Mouse (Mus musculus) cerebellum, adult 2 months (tissue): ENCODE results near the gene Smarca4. TPM values are rescaled to one million over a fixed set of nuclear protein-coding genes. Genes with fewer than 3 reads are reported as not detected.
"Not testable (repeated sequence)": the region's sequence is repeated elsewhere in the genome, so short reads cannot be mapped to it uniquely, and the experiment has no call there.

Experiments
- DNase-seq, 2 experiments: peaks; one replicate each; pipeline ENCODE4 v3.0.0; 2021
- H3K27ac ChIP-seq: fragments of 200-500 bp; 2 replicates; pipeline ENCODE4 v1.5.1; 2012; ENCODE audit warnings: low read length, control low read depth, inconsistent platforms; ENCODE audit not compliant: insufficient read depth
- H3K27me3 ChIP-seq: fragments of 200-500 bp; 2 replicates; pipeline ENCODE4 v1.6.1; 2012; ENCODE audit warnings: inconsistent platforms, mild to moderate bottlenecking, low read length, moderate library complexity; ENCODE audit not compliant: control insufficient read depth, insufficient read depth
- H3K4me1 ChIP-seq: fragments of 200-500 bp; 2 replicates; pipeline ENCODE4 v1.6.1; 2011; ENCODE audit warnings: low read length; ENCODE audit not compliant: control insufficient read depth, insufficient read depth
- H3K4me3 ChIP-seq: fragments of 200-500 bp; replicated peaks from 2 replicates; pipeline ENCODE3; 2011; ENCODE audit warnings: mild to moderate bottlenecking, low read depth, low read length, control low read depth; ENCODE audit not compliant: insufficient read depth
- CTCF ChIP-seq: fragments of 200-500 bp; IDR thresholded peaks from 2 replicates; pipeline ENCODE4 v1.5.1; 2011; ENCODE audit warnings: low read depth, mild to moderate bottlenecking, control low read depth, low read length, moderate library complexity, borderline replicate concordance; ENCODE audit not compliant: insufficient read depth
- POLR2A ChIP-seq: fragments of 200-500 bp; IDR thresholded peaks from 2 replicates; pipeline ENCODE4 v1.6.1; 2011; ENCODE audit warnings: low read length, control low read depth, borderline replicate concordance; ENCODE audit not compliant: insufficient read depth
- WGBS: fragments of 180-500 bp; shearing (Covaris S2); methylation state at CpG from one replicate; pipeline ENCODE4 v1.1.7; 2018; 5-methylcytosine and 5-hydroxymethylcytosine counted together
- polyA plus RNA-seq: library from polyadenylated mRNA; depleted of rRNA; stranded (reverse); fragments of >200 nt; gene quantifications from 2 replicates; pipeline ENCODE4 v1.2.3, GENCODE M21; 2012

Smarca4 gene
- polyA plus RNA-seq, 1 experiment = 88.8 TPM

DNA sequence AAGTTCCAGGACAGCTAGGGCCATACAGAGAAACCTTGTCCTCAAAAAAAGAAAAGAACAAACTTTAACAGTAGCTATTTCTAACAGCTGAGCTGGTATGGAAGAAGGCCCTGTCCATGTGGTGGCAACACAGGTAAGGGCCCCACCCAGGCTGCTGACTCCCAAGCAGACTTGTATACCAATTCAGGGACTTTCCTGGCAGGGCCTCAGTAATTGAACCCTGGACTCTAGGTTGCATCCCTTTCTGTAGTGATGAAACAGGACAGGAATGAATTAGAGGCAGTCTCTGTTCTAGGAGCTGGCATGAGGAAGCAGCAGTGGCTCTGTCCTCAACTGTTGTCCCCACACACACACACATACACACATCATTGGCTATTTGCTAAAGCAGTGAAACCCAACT is 78.1 kb downstream of the Smarca4 start:
- Histone ChIP-seq H3K4me3 (no peak overlapping the region), H3K4me1 (peaks cover 5% of the 10 kb centered on the region; the same call in 1 of the 2 replicates), H3K27ac (no peak overlapping the region), H3K27me3 (no peaks in the 10 kb centered on the region)
- TF ChIP-seq POLR2A (no peak), CTCF (no peak)
- DNase-seq = no peak

DNA sequence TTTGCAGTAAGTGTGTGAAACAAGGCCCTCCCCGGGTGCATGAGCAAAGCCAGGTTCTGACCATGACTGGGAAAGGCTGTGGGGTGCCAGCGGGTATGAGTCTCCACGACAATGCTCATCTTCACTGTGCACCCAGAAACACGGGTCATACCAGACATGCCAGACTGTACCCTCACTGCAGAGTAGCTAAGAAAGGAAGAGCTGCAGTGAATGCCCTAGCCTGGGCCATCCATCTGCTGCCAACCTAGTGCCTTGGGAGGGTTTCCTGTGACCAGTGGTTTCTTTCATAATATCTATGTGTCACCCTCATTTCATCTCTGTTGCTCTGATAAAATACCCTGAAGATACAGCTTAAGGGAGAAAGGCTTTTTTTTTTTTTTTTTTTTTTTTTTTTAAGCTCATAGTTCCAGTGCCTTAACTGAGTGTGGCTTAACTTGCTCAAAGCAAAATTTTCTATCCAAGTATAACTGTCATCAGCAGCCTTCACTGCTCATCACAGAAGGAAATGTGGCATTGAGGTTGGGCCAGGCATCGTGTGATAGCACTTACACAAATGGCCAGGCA is 79.3 kb downstream of the Smarca4 start:
- no peaks in the 10 kb centered on the region for H3K27me3 ChIP-seq
- no peak for DNase-seq
- peaks cover 5% of the 10 kb centered on the region; the same call in 1 of the 2 replicates for H3K4me1 ChIP-seq
- WGBS = 80% methylated on average over 5 of the region's 5 CpGs
- no peak overlapping the region for H3K4me3 ChIP-seq
- no peak for TF ChIP-seq CTCF
- no peak for TF ChIP-seq POLR2A
- no peak overlapping the region for H3K27ac ChIP-seq

DNA sequence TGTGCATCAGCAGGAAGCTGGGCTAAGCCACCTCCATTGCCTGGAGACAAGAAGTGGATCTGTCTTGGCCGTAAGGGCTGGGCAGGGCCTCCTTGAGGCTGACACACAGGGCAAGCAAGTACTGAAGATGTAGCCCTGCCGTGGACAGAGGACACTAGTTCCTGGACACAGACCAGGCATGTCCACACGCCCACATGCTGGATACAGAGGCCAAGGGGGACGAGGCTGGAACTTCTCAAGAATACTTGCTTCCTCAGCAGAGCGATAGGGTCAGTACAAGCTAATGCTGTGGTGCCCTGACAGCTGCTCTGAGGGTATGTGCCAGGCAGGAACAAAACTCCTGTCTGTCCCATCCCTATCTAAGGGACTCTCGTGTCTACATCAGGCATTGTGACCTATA is 81.2 kb downstream of the Smarca4 start:
- H3K4me1 ChIP-seq = peaks cover 3% of the 10 kb centered on the region; the same call in 1 of the 2 replicates
- H3K27ac ChIP-seq = no peak overlapping the region
- DNase-seq = no peak
- no peak for TF ChIP-seq POLR2A
- no peak for TF ChIP-seq CTCF
- WGBS = 54% methylated on average over 6 of the region's 6 CpGs
- H3K27me3 ChIP-seq = no peaks in the 10 kb centered on the region
- no peak overlapping the region for H3K4me3 ChIP-seq

- DNase-seq = peak in 1 of 2 experiments; percentile 39
- H3K4me1 ChIP-seq, H3K27ac ChIP-seq, H3K4me3 ChIP-seq, H3K27me3 ChIP-seq: not testable (repeated sequence)
- peak; percentile 39; the same call in 1 of the 2 replicates for TF ChIP-seq CTCF
- WGBS = 82% methylated on average over 6 of the region's 6 CpGs
Measured at GRCm38 (mm10) chr9:21699280-21699679, 83.3 kb downstream of the Smarca4 start.

DNA sequence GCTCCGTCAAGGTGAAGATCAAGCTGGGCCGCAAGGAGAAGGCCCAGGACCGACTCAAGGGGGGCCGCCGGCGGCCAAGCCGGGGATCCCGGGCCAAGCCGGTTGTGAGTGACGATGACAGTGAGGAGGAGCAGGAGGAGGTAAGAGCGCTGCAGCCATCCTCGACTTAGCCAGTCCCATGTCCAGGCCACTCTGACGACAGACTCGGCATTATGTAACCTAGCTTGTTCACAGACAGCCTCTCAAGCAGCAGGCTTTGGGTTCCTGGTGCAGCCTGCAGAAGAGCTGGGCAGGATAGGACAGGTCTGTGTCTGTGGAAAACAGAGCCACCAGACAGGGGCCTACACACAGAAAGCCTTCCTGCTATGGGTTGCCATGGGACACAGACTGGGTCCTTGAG is 85.1 kb downstream of the Smarca4 start:
- TF ChIP-seq CTCF (no peak), POLR2A (no peak)
- Histone ChIP-seq H3K4me1 (peaks cover 3% of the 10 kb centered on the region; the same call in 1 of the 2 replicates), H3K4me3 (no peak overlapping the region), H3K27ac (no peak overlapping the region), H3K27me3 (no peaks in the 10 kb centered on the region)
- WGBS = 90% methylated on average over 14 of the region's 14 CpGs
- DNase-seq = no peak

GRCm38 (mm10) chr9:21703494-21703893 is 87.5 kb downstream of the Smarca4 start:
- H3K27ac ChIP-seq = no peak overlapping the region
- WGBS = 89% methylated on average over 7 of the region's 7 CpGs
- H3K4me1 ChIP-seq = no peaks in the 10 kb centered on the region
- H3K4me3 ChIP-seq = no peak overlapping the region
- TF ChIP-seq POLR2A (no peak), CTCF (no peak)
- H3K27me3 ChIP-seq = no peaks in the 10 kb centered on the region
- no peak for DNase-seq

DNA sequence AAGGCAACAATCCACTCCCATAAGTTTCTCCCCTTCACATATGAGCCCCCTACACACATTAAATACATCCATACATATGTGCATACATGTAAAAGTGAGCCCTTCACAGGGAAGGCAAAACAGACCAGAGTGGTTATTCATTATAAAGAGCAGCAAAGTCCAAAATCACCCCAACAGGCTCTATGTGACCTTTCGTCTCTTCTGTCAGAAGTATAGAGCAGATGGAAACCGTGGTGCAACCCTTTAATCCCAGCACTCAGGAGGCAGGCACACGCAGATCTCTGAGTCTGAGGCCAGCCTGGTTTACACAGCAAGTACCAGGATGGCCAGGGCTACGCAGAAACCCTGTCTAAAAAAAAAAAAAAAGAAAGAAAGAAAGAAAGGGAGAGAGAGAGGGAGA is 90.1 kb downstream of the Smarca4 start:
- Histone ChIP-seq H3K4me3 (no peak overlapping the region), H3K27me3 (no peaks in the 10 kb centered on the region), H3K4me1 (peaks cover 4% of the 10 kb centered on the region; the same call in 1 of the 2 replicates), H3K27ac (no peak overlapping the region)
- no peak for DNase-seq
- WGBS = 79% methylated on average over 4 of the region's 4 CpGs
- TF ChIP-seq CTCF (no peak), POLR2A (no peak)

- no peak for DNase-seq
- Histone ChIP-seq H3K27me3 (no peaks in the 10 kb centered on the region), H3K4me3 (no peak overlapping the region), H3K27ac (no peak overlapping the region), H3K4me1 (peaks cover 4% of the 10 kb centered on the region; the same call in 1 of the 2 replicates)
- TF ChIP-seq CTCF (no peak), POLR2A (no peak)
- 79% methylated on average over 8 of the region's 8 CpGs for WGBS
Measured at GRCm38 (mm10) chr9:21706586-21707265, 90.8 kb downstream of the Smarca4 start.

DNA sequence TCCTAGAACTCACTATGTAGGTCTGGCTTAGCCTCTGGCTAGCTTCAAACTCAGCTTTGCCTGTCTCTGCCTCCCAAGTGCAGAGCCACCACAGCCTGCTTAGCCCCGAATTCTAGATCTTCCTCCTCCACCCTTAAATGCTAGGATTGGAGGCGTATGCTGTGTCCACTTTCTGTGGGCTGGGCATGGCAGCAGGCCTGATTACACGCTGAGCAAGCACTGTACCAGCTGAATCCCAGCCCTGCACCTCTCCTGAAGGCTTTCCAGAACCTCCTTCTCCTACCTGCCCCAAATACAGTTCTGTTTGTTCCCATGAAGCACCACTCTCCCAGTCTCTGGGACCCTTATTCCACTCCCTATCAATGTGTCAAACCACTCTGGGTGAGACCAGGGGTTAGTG is 93.4 kb downstream of the Smarca4 start:
- 36% methylated on average over 3 of the region's 3 CpGs for WGBS
- H3K27me3 ChIP-seq = no peaks in the 10 kb centered on the region
- H3K4me3 ChIP-seq = no peak overlapping the region
- peaks cover 4% of the 10 kb centered on the region; the same call in 1 of the 2 replicates for H3K4me1 ChIP-seq
- no peak overlapping the region; the same call in 1 of the 2 replicates for H3K27ac ChIP-seq
- no peak for DNase-seq
- TF ChIP-seq CTCF (no peak), POLR2A (no peak)
